Mouse (Mus musculus) MEL (cell line): ENCODE measurements around the gene Gm20388.

Experiments used
- CHD1 ChIP-seq: IDR thresholded peaks from 2 replicates; pipeline ENCODE4 v1.6.1; 2012; ENCODE audit warnings: low read depth, mild to moderate bottlenecking, inconsistent platforms, low read length, improper control_type of control experiment
- CHD2 ChIP-seq: IDR thresholded peaks from 2 replicates; pipeline ENCODE4 v1.6.1; 2011; ENCODE audit warnings: low read length, improper control_type of control experiment
- CTCF ChIP-seq, 3 experiments: IDR thresholded peaks in 2 of 3; conservative IDR thresholded peaks in 1 of 3; 2 replicates each; pipeline ENCODE4 v1.5.1; 2011 to 2012; ENCODE audit warnings: low read length in 3 of 3, low read depth in 2 of 3, mild to moderate bottlenecking in 2 of 3, improper control_type of control experiment in 1 of 3, inconsistent platforms in 1 of 3, mixed read lengths in 1 of 3, moderate library complexity in 1 of 3; ENCODE audit not compliant: control insufficient read depth in 1 of 3, insufficient read depth in 1 of 3, poor library complexity in 1 of 3, severe bottlenecking in 1 of 3
- KAT2A ChIP-seq: conservative IDR thresholded peaks from 2 replicates; pipeline ENCODE4 v1.6.1; 2012; ENCODE audit warnings: low read depth, low read length, improper control_type of control experiment, inconsistent platforms
- MXI1 ChIP-seq: IDR thresholded peaks from 2 replicates; pipeline ENCODE4 v1.6.1; 2011; ENCODE audit warnings: mild to moderate bottlenecking, low read depth, low read length, improper control_type of control experiment
- POLR2A ChIP-seq, 2 experiments: IDR thresholded peaks; 2 replicates each; pipeline ENCODE4 v1.6.1; 2011 to 2012; ENCODE audit warnings: low read length in 2 of 2, mild to moderate bottlenecking in 2 of 2, control low read depth in 1 of 2, improper control_type of control experiment in 1 of 2, low read depth in 1 of 2, moderate library complexity in 1 of 2; ENCODE audit not compliant: control insufficient read depth in 1 of 2, insufficient read depth in 1 of 2, poor library complexity in 1 of 2
- POLR2AphosphoS5 ChIP-seq: IDR thresholded peaks from 2 replicates; pipeline ENCODE4 v1.6.1; 2012; ENCODE audit warnings: low read depth, borderline replicate concordance, mild to moderate bottlenecking, inconsistent platforms, low read length, moderate library complexity, mixed read lengths
- RAD21 ChIP-seq: IDR thresholded peaks from 2 replicates; pipeline ENCODE4 v1.6.1; 2011; ENCODE audit warnings: mild to moderate bottlenecking, low read depth, low read length, improper control_type of control experiment
- TAL1 ChIP-seq: IDR thresholded peaks from 2 replicates; pipeline ENCODE4 v1.6.1; 2012; ENCODE audit warnings: mild to moderate bottlenecking, inconsistent platforms, low read length, moderate library complexity, mixed read lengths

GRCm38 (mm10) chr8:121731471-121732333 lies 1821.1 kb downstream of the Gm20388 start:
- TF ChIP-seq CTCF (IDR thresholded peaks at IDR 0.05 in 2 of 3, conservative IDR thresholded peaks at IDR 0.05 in 1 of 3; ENCODE audit: control insufficient read depth in 1 of 3, insufficient read depth in 1 of 3, low read depth in 2 of 3, low read length in 3 of 3, poor library complexity in 1 of 3, severe bottlenecking in 1 of 3) (no peak), MXI1 (no peak), POLR2A (IDR thresholded peaks at IDR 0.05; ENCODE audit: control insufficient read depth in 1 of 2, insufficient read depth in 1 of 2, low read depth in 1 of 2, low read length in 2 of 2, poor library complexity in 1 of 2) (no peak), TAL1 (no peak), RAD21 (no peak), CHD1 (no peak), KAT2A (no peak), CHD2 (no peak), POLR2AphosphoS5 (no peak)
